Mouse (Mus musculus): ENCODE data around the gene Gpsm3. TPM values are rescaled to one million over a fixed set of nuclear protein-coding genes. Genes with fewer than 3 reads are reported as not detected.

The Gpsm3 gene
- polyA plus RNA-seq, 1 experiment from 2014 or later, result 8.5 TPM

- peak; percentile 89 for ATAC-seq (ENCODE audit: low read depth)
- Histone ChIP-seq H3K27ac (peak within 1 kb of the TSS; percentile 89), H3K9me3 (replicated peaks) (no peaks in the 10 kb centered on the region), H3K4me1 (replicated peaks) (peaks cover 66% of the 10 kb centered on the region), H3K4me2 (peak within 1 kb of the TSS; percentile 93), H3K4me3 (replicated peaks) (peak within 1 kb of the TSS; percentile 95), H3K9ac (peak within 1 kb of the TSS; percentile 97), H3K36me3 (peaks cover 32% of the 10 kb centered on the region), H3K27me3 (no peaks in the 10 kb centered on the region)
- peak; percentile 98 for DNase-seq
- under 1% methylated on average over 30 of the region's 30 CpGs for WGBS (ENCODE audit: insufficient replicate concordance)
These were observed 13.9 kb downstream of the Gpsm3 start, which contains the start of gene Rnf5 for GRCm38 (mm10) chr17:34603375-34604060. Rnf5 (minus strand) TSS chr17:34603690.

GRCm38 (mm10) chr17:34604061-34604508 lies 14.5 kb downstream of the Gpsm3 start, which contains the start of gene Agpat1:
Agpat1 (plus strand) TSS chr17:34604262.
- ATAC-seq (ENCODE audit: low read depth), result peak; percentile 80
- peak within 1 kb of the TSS; percentile 93 for H3K4me2 ChIP-seq
- peak; percentile 97 for DNase-seq
- no peaks in the 10 kb centered on the region for H3K9me3 ChIP-seq (replicated peaks)
- H3K4me1 ChIP-seq (replicated peaks), result peaks cover 68% of the 10 kb centered on the region
- H3K4me3 ChIP-seq (replicated peaks), result peak within 1 kb of the TSS; percentile 95
- under 1% methylated on average over 35 of the region's 35 CpGs for WGBS (ENCODE audit: insufficient replicate concordance)
- H3K27ac ChIP-seq, result peak within 1 kb of the TSS; percentile 89
- peaks cover 32% of the 10 kb centered on the region for H3K36me3 ChIP-seq
- no peaks in the 10 kb centered on the region for H3K27me3 ChIP-seq
- peak within 1 kb of the TSS; percentile 97 for H3K9ac ChIP-seq

GRCm38 (mm10) chr17:34604511-34605237 lies 15.1 kb downstream of the Gpsm3 start:
- Histone ChIP-seq H3K36me3 (peaks cover 32% of the 10 kb centered on the region), H3K4me2 (peak overlapping the region; percentile 93), H3K4me3 (replicated peaks) (peak overlapping the region; percentile 95), H3K27me3 (no peaks in the 10 kb centered on the region), H3K9me3 (replicated peaks) (no peaks in the 10 kb centered on the region), H3K27ac (peak overlapping the region; percentile 89), H3K9ac (peak overlapping the region; percentile 97), H3K4me1 (replicated peaks) (peaks cover 63% of the 10 kb centered on the region)
- DNase-seq (no peak), ATAC-seq (ENCODE audit: low read depth) (no peak)
- 13% methylated on average over 24 of the region's 24 CpGs for WGBS (ENCODE audit: insufficient replicate concordance)

GRCm38 (mm10) chr17:34605609-34606008 lies 16.0 kb downstream of the Gpsm3 start:
- H3K4me3 ChIP-seq (replicated peaks), result peak overlapping the region; percentile 95
- H3K9ac ChIP-seq, result peak overlapping the region; percentile 97
- ATAC-seq (ENCODE audit: low read depth) (peak; percentile 41), DNase-seq (peak; percentile 94)
- H3K9me3 ChIP-seq (replicated peaks), result no peaks in the 10 kb centered on the region
- no peaks in the 10 kb centered on the region for H3K27me3 ChIP-seq
- WGBS (ENCODE audit: insufficient replicate concordance), result 0% methylated on average over 29 of the region's 30 CpGs
- H3K36me3 ChIP-seq, result peaks cover 28% of the 10 kb centered on the region
- peaks cover 61% of the 10 kb centered on the region for H3K4me1 ChIP-seq (replicated peaks)
- H3K4me2 ChIP-seq, result peak overlapping the region; percentile 93
- peak overlapping the region; percentile 89 for H3K27ac ChIP-seq

- DNase-seq, result no peak
These were observed 16.8 kb downstream of the Gpsm3 start for GRCm38 (mm10) chr17:34606186-34607039.

GRCm38 (mm10) chr17:34607997-34608396 lies 18.4 kb downstream of the Gpsm3 start:
- Histone ChIP-seq H3K27me3 (no peaks in the 10 kb centered on the region), H3K4me3 (replicated peaks) (no peak overlapping the region), H3K9me3 (replicated peaks) (no peaks in the 10 kb centered on the region), H3K4me1 (replicated peaks) (peaks cover 59% of the 10 kb centered on the region), H3K27ac (peak overlapping the region; percentile 13; the same call in 1 of the 2 replicates), H3K36me3 (peaks cover 37% of the 10 kb centered on the region), H3K9ac (peak overlapping the region; percentile 14; the same call in 1 of the 2 replicates), H3K4me2 (no peak overlapping the region)
- WGBS (ENCODE audit: insufficient replicate concordance), result 77% methylated on average over 7 of the region's 7 CpGs
- ATAC-seq (ENCODE audit: low read depth) (no peak), DNase-seq (no peak)

More at GRCm38 (mm10) chr17:34606186-34607039, 16.8 kb downstream of the Gpsm3 start:
- WGBS (ENCODE audit: insufficient replicate concordance), result 15% methylated on average over 32 of the region's 32 CpGs
- Histone ChIP-seq H3K9me3 (replicated peaks) (no peaks in the 10 kb centered on the region), H3K27ac (peak overlapping the region; percentile 89), H3K4me3 (replicated peaks) (peak overlapping the region; percentile 95), H3K36me3 (peaks cover 28% of the 10 kb centered on the region), H3K4me1 (replicated peaks) (peaks cover 61% of the 10 kb centered on the region), H3K27me3 (no peaks in the 10 kb centered on the region), H3K4me2 (peak overlapping the region; percentile 93), H3K9ac (peak overlapping the region; percentile 97)
- no peak for ATAC-seq (ENCODE audit: low read depth)

- ATAC-seq (ENCODE audit: low read depth) (no peak), DNase-seq (no peak)
- H3K4me1 ChIP-seq (replicated peaks), result peaks cover 65% of the 10 kb centered on the region
- no peaks in the 10 kb centered on the region for H3K9me3 ChIP-seq (replicated peaks)
- H3K27ac ChIP-seq, result no peak overlapping the region
- H3K9ac ChIP-seq, result no peak overlapping the region
- no peaks in the 10 kb centered on the region for H3K27me3 ChIP-seq
- H3K36me3 ChIP-seq, result peaks cover 59% of the 10 kb centered on the region
- no peak overlapping the region for H3K4me2 ChIP-seq
- 79% methylated on average over 8 of the region's 8 CpGs for WGBS (ENCODE audit: insufficient replicate concordance)
- no peak overlapping the region for H3K4me3 ChIP-seq (replicated peaks)
These were observed 21.4 kb downstream of the Gpsm3 start for GRCm38 (mm10) chr17:34611050-34611449.

- Histone ChIP-seq H3K36me3 (peaks cover 62% of the 10 kb centered on the region), H3K27ac (peak overlapping the region; percentile 82), H3K4me2 (0 out of 2 replicates have a peak overlapping the region, but pooled peaks have one; percentile 19), H3K9me3 (replicated peaks) (no peaks in the 10 kb centered on the region), H3K9ac (peak overlapping the region; percentile 33; the same call in 1 of the 2 replicates), H3K4me1 (replicated peaks) (peaks cover 49% of the 10 kb centered on the region), H3K27me3 (no peaks in the 10 kb centered on the region), H3K4me3 (replicated peaks) (no peak overlapping the region)
- DNase-seq, result no peak
- WGBS (ENCODE audit: insufficient replicate concordance), result 38% methylated on average over 11 of the region's 11 CpGs
- ATAC-seq (ENCODE audit: low read depth), result peak; percentile 68
These were observed 23.5 kb downstream of the Gpsm3 start for GRCm38 (mm10) chr17:34613054-34613645.

- Histone ChIP-seq H3K27ac (peak overlapping the region; percentile 82), H3K36me3 (peaks cover 62% of the 10 kb centered on the region)
- WGBS (ENCODE audit: insufficient replicate concordance), result 78% methylated on average over 10 of the region's 10 CpGs
These were observed 24.2 kb downstream of the Gpsm3 start for GRCm38 (mm10) chr17:34613830-34614229.

GRCm38 (mm10) chr17:34615871-34616270 lies 26.3 kb downstream of the Gpsm3 start, which contains the start of gene Egfl8:
Egfl8 (minus strand) TSS chr17:34615971.
- Histone ChIP-seq H3K36me3 (peaks cover 54% of the 10 kb centered on the region), H3K27ac (no peak within 1 kb of the TSS), H3K4me1 (replicated peaks) (peaks cover 39% of the 10 kb centered on the region), H3K27me3 (no peaks in the 10 kb centered on the region), H3K9me3 (replicated peaks) (no peaks in the 10 kb centered on the region), H3K9ac (no peak within 1 kb of the TSS), H3K4me3 (replicated peaks) (no peak within 1 kb of the TSS), H3K4me2 (no peak within 1 kb of the TSS)
- WGBS (ENCODE audit: insufficient replicate concordance), result 72% methylated on average over 6 of the region's 6 CpGs
- DNase-seq (no peak), ATAC-seq (ENCODE audit: low read depth) (no peak)

More at GRCm38 (mm10) chr17:34613830-34614229, 24.2 kb downstream of the Gpsm3 start:
- H3K27me3 ChIP-seq, result no peaks in the 10 kb centered on the region
- peaks cover 42% of the 10 kb centered on the region for H3K4me1 ChIP-seq (replicated peaks)
- H3K9me3 ChIP-seq (replicated peaks), result no peaks in the 10 kb centered on the region
- ATAC-seq (ENCODE audit: low read depth) (no peak), DNase-seq (no peak)
- no peak overlapping the region for H3K4me3 ChIP-seq (replicated peaks)
- H3K4me2 ChIP-seq, result 0 out of 2 replicates have a peak overlapping the region, but pooled peaks have one; percentile 6
- H3K9ac ChIP-seq, result peak overlapping the region; percentile 33; the same call in 1 of the 2 replicates

Data from liver, embryonic 13.5 days (tissue).